Mouse (Mus musculus) MEL (cell line): ENCODE measurements around the gene Rps11. TPM values are rescaled to one million over a fixed set of nuclear protein-coding genes. Genes with fewer than 3 reads are reported as not detected.
"Not testable (repeated sequence)": the region's sequence is repeated elsewhere in the genome, so short reads cannot be mapped to it uniquely, and the experiment has no call there.

ENCODE experiments used
- DNase-seq: peaks from one replicate; pipeline ENCODE4 v3.0.0; 2011; ENCODE audit warnings: low read depth, low spot score
- H3K27ac ChIP-seq: 2 replicates; pipeline ENCODE4 v1.5.1; 2012; ENCODE audit warnings: low read depth, mild to moderate bottlenecking, control low read depth, low read length, moderate library complexity; ENCODE audit not compliant: control insufficient read depth
- H3K27me3 ChIP-seq, 2 experiments: fragments of 150-350 bp in 1 of 2; sonication (generic) in 1 of 2; 2 replicates each; pipeline ENCODE4 v1.6.1; 2012; ENCODE audit warnings: low read length in 2 of 2, mild to moderate bottlenecking in 2 of 2, improper control_type of control experiment in 1 of 2, moderate library complexity in 1 of 2; ENCODE audit not compliant: insufficient read depth in 2 of 2, control insufficient read depth in 1 of 2
- H3K36me3 ChIP-seq, 2 experiments: 2 replicates each; pipeline ENCODE4 v1.6.1; 2012 to 2014; ENCODE audit warnings: low read length in 2 of 2, improper control_type of control experiment in 1 of 2, inconsistent platforms in 1 of 2, mild to moderate bottlenecking in 1 of 2; ENCODE audit not compliant: insufficient read depth in 2 of 2, control insufficient read depth in 1 of 2
- H3K4me1 ChIP-seq, 2 experiments: fragments of 150-350 bp in 1 of 2; sonication (generic) in 1 of 2; 2 replicates each; pipeline ENCODE4 v1.6.1; 2012; ENCODE audit warnings: low read length in 2 of 2, improper control_type of control experiment in 1 of 2, mild to moderate bottlenecking in 1 of 2; ENCODE audit not compliant: insufficient read depth in 2 of 2, control insufficient read depth in 1 of 2
- H3K4me3 ChIP-seq, 2 experiments: fragments of 150-350 bp in 1 of 2; sonication (generic) in 1 of 2; 2 replicates each; pipeline ENCODE4 v1.5.1; 2012; ENCODE audit warnings: low read depth in 2 of 2, low read length in 2 of 2, mild to moderate bottlenecking in 2 of 2, moderate library complexity in 2 of 2, control low read depth in 1 of 2, improper control_type of control experiment in 1 of 2; ENCODE audit not compliant: control insufficient read depth in 1 of 2, insufficient read depth in 1 of 2
- H3K79me2 ChIP-seq: 2 replicates; pipeline ENCODE4 v1.6.1; 2012; ENCODE audit warnings: mild to moderate bottlenecking, low read length, moderate library complexity; ENCODE audit not compliant: control insufficient read depth, poor library complexity, insufficient read depth
- H3K9ac ChIP-seq: 2 replicates; pipeline ENCODE4 v1.6.1; 2012; ENCODE audit warnings: low read depth, mild to moderate bottlenecking, control low read depth, low read length, moderate library complexity; ENCODE audit not compliant: control insufficient read depth, poor library complexity, severe bottlenecking
- H3K9me3 ChIP-seq: fragments of 150-350 bp; sonication (generic); replicated peaks from 2 replicates; pipeline ENCODE4 v1.6.1; 2012; ENCODE audit warnings: mild to moderate bottlenecking, low read length, improper control_type of control experiment, moderate library complexity; ENCODE audit not compliant: insufficient read depth
- CTCF ChIP-seq, 3 experiments: IDR thresholded peaks in 2 of 3; conservative IDR thresholded peaks in 1 of 3; 2 replicates each; pipeline ENCODE4 v1.5.1; 2011 to 2012; ENCODE audit warnings: low read length in 3 of 3, low read depth in 2 of 3, mild to moderate bottlenecking in 2 of 3, improper control_type of control experiment in 1 of 3, inconsistent platforms in 1 of 3, mixed read lengths in 1 of 3, moderate library complexity in 1 of 3; ENCODE audit not compliant: control insufficient read depth in 1 of 3, insufficient read depth in 1 of 3, poor library complexity in 1 of 3, severe bottlenecking in 1 of 3
- ELF1 ChIP-seq: IDR thresholded peaks from 2 replicates; pipeline ENCODE4 v1.6.1; 2014; ENCODE audit warnings: low read depth, mild to moderate bottlenecking, inconsistent platforms, low read length, improper control_type of control experiment, moderate library complexity
- GATA1 ChIP-seq: IDR thresholded peaks from 2 replicates; pipeline ENCODE4 v1.6.1; 2011; ENCODE audit warnings: low read depth, low read length, improper control_type of control experiment
- KAT2A ChIP-seq: conservative IDR thresholded peaks from 2 replicates; pipeline ENCODE4 v1.6.1; 2012; ENCODE audit warnings: low read depth, low read length, improper control_type of control experiment, inconsistent platforms
- MAFK ChIP-seq: IDR thresholded peaks from 2 replicates; pipeline ENCODE4 v1.6.1; 2011; ENCODE audit warnings: low read depth, mild to moderate bottlenecking, low read length, improper control_type of control experiment, borderline replicate concordance
- MAX ChIP-seq: IDR thresholded peaks from 2 replicates; pipeline ENCODE4 v1.6.1; 2011; ENCODE audit warnings: low read length, improper control_type of control experiment
- MXI1 ChIP-seq: IDR thresholded peaks from 2 replicates; pipeline ENCODE4 v1.6.1; 2011; ENCODE audit warnings: mild to moderate bottlenecking, low read depth, low read length, improper control_type of control experiment
- MYC ChIP-seq: IDR thresholded peaks from 2 replicates; pipeline ENCODE4 v1.6.1; 2011; ENCODE audit warnings: low read depth, mild to moderate bottlenecking, low read length, improper control_type of control experiment, moderate library complexity
- NRF1 ChIP-seq: IDR thresholded peaks from 2 replicates; pipeline ENCODE4 v1.6.1; 2014; ENCODE audit warnings: low read depth, mild to moderate bottlenecking, inconsistent platforms, low read length, improper control_type of control experiment, moderate library complexity; ENCODE audit not compliant: poor library complexity, insufficient read depth, severe bottlenecking
- POLR2A ChIP-seq, 2 experiments: IDR thresholded peaks; 2 replicates each; pipeline ENCODE4 v1.6.1; 2011 to 2012; ENCODE audit warnings: low read length in 2 of 2, mild to moderate bottlenecking in 2 of 2, control low read depth in 1 of 2, improper control_type of control experiment in 1 of 2, low read depth in 1 of 2, moderate library complexity in 1 of 2; ENCODE audit not compliant: control insufficient read depth in 1 of 2, insufficient read depth in 1 of 2, poor library complexity in 1 of 2
- POLR2AphosphoS2 ChIP-seq: IDR thresholded peaks from 2 replicates; pipeline ENCODE4 v1.6.1; 2011; ENCODE audit warnings: low read length, improper control_type of control experiment
- POLR2AphosphoS5 ChIP-seq: IDR thresholded peaks from 2 replicates; pipeline ENCODE4 v1.6.1; 2012; ENCODE audit warnings: low read depth, borderline replicate concordance, mild to moderate bottlenecking, inconsistent platforms, low read length, moderate library complexity, mixed read lengths
- RAD21 ChIP-seq: IDR thresholded peaks from 2 replicates; pipeline ENCODE4 v1.6.1; 2011; ENCODE audit warnings: mild to moderate bottlenecking, low read depth, low read length, improper control_type of control experiment
- RCOR1 ChIP-seq: IDR thresholded peaks from 2 replicates; pipeline ENCODE4 v1.6.1; 2012; ENCODE audit warnings: low read depth, mild to moderate bottlenecking, inconsistent platforms, low read length, improper control_type of control experiment
- SMC3 ChIP-seq: IDR thresholded peaks from 2 replicates; pipeline ENCODE4 v1.6.1; 2011; ENCODE audit warnings: low read depth, low read length, improper control_type of control experiment
- TBP ChIP-seq: IDR thresholded peaks from 2 replicates; pipeline ENCODE4 v1.8.0; 2011; ENCODE audit warnings: low read depth, low read length, improper control_type of control experiment
- USF1 ChIP-seq: IDR thresholded peaks from 2 replicates; pipeline ENCODE4 v1.6.1; 2014; ENCODE audit warnings: low read depth, mild to moderate bottlenecking, inconsistent platforms, low read length, improper control_type of control experiment, moderate library complexity
- ZC3H11A ChIP-seq: IDR thresholded peaks from 2 replicates; pipeline ENCODE4 v1.6.1; 2012; ENCODE audit warnings: low read depth, mild to moderate bottlenecking, inconsistent platforms, low read length, improper control_type of control experiment
- ZKSCAN1 ChIP-seq: IDR thresholded peaks from 2 replicates; pipeline ENCODE4 v1.6.1; 2012; ENCODE audit warnings: low read depth, mild to moderate bottlenecking, inconsistent platforms, low read length, improper control_type of control experiment, moderate library complexity
- ZMIZ1 ChIP-seq: IDR thresholded peaks from 2 replicates; pipeline ENCODE4 v1.6.1; 2012; ENCODE audit warnings: low read depth, mild to moderate bottlenecking, inconsistent platforms, low read length, improper control_type of control experiment, moderate library complexity
- ZNF384 ChIP-seq: IDR thresholded peaks from 2 replicates; pipeline ENCODE4 v1.6.1; 2012; ENCODE audit warnings: low read depth, mild to moderate bottlenecking, inconsistent platforms, low read length, improper control_type of control experiment
- polyA plus RNA-seq, 2 experiments: library from polyadenylated mRNA; stranded (reverse) in 1 of 2; unstranded in 1 of 2; fragments of >175 nt in 1 of 2; fragments of >200 nt in 1 of 2; gene quantifications; 2 replicates each; pipeline versions ENCODE4 v1.2.1 to v1.2.4; 2012; ENCODE audit warnings: low replicate concordance in 2 of 2, low read depth in 1 of 2; ENCODE audit not compliant: insufficient read length in 2 of 2, insufficient read depth in 1 of 2, missing spikeins in 1 of 2
- total RNA-seq: library from RNA; depleted of rRNA; stranded (reverse); fragments of 300-350 nt; gene quantifications from 2 replicates; pipeline ENCODE4 v1.2.3, GENCODE M21; 2012; rRNA removed

Rps11 gene
- total RNA-seq, result 2,482 and 2,708 TPM in 2 replicates
- polyA plus RNA-seq, result 1,000 to 10,000 TPM; 3,189 to 5,434 TPM

GRCm38 (mm10) chr7:45124224-45125143 lies at the start of gene Rps11:
Rps11 (minus strand) TSS chr7:45124439.
- H3K4me3 ChIP-seq, result peak within 1 kb of the TSS; percentile 68 to 87
- H3K79me2 ChIP-seq, result peaks cover 63% of the 10 kb centered on the region
- peak; percentile 100 for DNase-seq
- peaks cover 14 to 17% of the 10 kb centered on the region in 2 experiments for H3K36me3 ChIP-seq
- peak within 1 kb of the TSS; percentile 93 for H3K27ac ChIP-seq
- no peaks in the 10 kb centered on the region for H3K27me3 ChIP-seq
- H3K9me3 ChIP-seq, result no peaks in the 10 kb centered on the region
- TF ChIP-seq SMC3, result no peak
- TF ChIP-seq MAX, result no peak
- no peak for TF ChIP-seq NRF1
- TF ChIP-seq POLR2AphosphoS2, result no peak
- no peak for TF ChIP-seq MAFK
- TF ChIP-seq KAT2A, result no peak
- no peak for TF ChIP-seq ZMIZ1
- no peak for TF ChIP-seq ELF1
- peak; percentile 83 for TF ChIP-seq TBP
- TF ChIP-seq POLR2AphosphoS5, result peak; percentile 86; the same call in 1 of the 2 replicates
- TF ChIP-seq ZKSCAN1, result no peak
- no peak for TF ChIP-seq USF1
- TF ChIP-seq RCOR1, result no peak
- TF ChIP-seq MYC, result no peak
- peak in 1 of 3 experiments; percentile 35; a peak in 2 of 6 replicates for TF ChIP-seq CTCF (IDR thresholded peaks at IDR 0.05 in 2 of 3, conservative IDR thresholded peaks at IDR 0.05 in 1 of 3; ENCODE audit: control insufficient read depth in 1 of 3, insufficient read depth in 1 of 3, low read depth in 2 of 3, low read length in 3 of 3, poor library complexity in 1 of 3, severe bottlenecking in 1 of 3)
- peak; percentile 66 to 92; a peak in 3 of 4 replicates for TF ChIP-seq POLR2A (IDR thresholded peaks at IDR 0.05; ENCODE audit: control insufficient read depth in 1 of 2, insufficient read depth in 1 of 2, low read depth in 1 of 2, low read length in 2 of 2, poor library complexity in 1 of 2)
- TF ChIP-seq MXI1, result no peak
- TF ChIP-seq RAD21, result no peak
- TF ChIP-seq ZNF384, result no peak
- peaks cover 0 to 22% of the 10 kb centered on the region in 2 experiments; a peak in 2 of 4 replicates for H3K4me1 ChIP-seq
- H3K9ac ChIP-seq, result peak within 1 kb of the TSS; percentile 97

DNA sequence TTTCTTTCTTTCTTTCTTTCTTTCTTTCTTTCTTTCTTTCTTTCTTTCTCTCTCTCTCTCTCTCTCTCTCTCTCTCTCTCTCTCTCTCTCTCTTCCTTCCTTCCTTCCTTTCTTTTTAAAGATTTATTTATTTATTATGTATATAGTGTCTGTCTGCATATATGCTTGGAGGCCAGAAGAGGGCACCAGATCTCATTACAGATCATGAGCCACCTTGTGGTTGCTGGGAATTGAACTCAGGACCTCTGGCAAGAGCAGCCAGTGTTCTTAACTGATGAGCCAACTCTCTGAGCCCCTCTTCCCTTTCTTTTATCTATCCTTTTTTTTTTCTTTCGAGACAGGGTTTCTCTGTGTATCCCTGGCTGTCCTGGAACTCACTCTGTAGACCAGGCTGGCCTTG lies 49.5 kb upstream of the Rps11 start:
- not testable (repeated sequence) for H3K36me3 ChIP-seq, H3K4me3 ChIP-seq, H3K9me3 ChIP-seq, H3K4me1 ChIP-seq, H3K9ac ChIP-seq, H3K27ac ChIP-seq, H3K27me3 ChIP-seq, H3K79me2 ChIP-seq
- DNase-seq, result peak; percentile 75
- TF ChIP-seq SMC3, result peak; percentile 63
- peak; percentile 47 for TF ChIP-seq ZC3H11A
- 0 out of 2 replicates have a peak, but pooled peaks have one; percentile 19 for TF ChIP-seq ZNF384
- TF ChIP-seq RAD21, result peak; percentile 42
- 0 out of 2 replicates have a peak, but pooled peaks have one; percentile 20 for TF ChIP-seq GATA1
- TF ChIP-seq CTCF (IDR thresholded peaks at IDR 0.05 in 2 of 3, conservative IDR thresholded peaks at IDR 0.05 in 1 of 3; ENCODE audit: control insufficient read depth in 1 of 3, insufficient read depth in 1 of 3, low read depth in 2 of 3, low read length in 3 of 3, poor library complexity in 1 of 3, severe bottlenecking in 1 of 3), result peak; percentile 15 to 68 (median 57); a peak in 4 of 6 replicates
